Mouse (Mus musculus): ENCODE measurements at regions not wholly inside any gene's neighbourhood (a gene's known extent, or its start where the extent isn't known, plus 50 kb on each side); places are given as distances from the start of the nearest gene placed in this dataset.

GRCm38 (mm10) chr4:54611990-54612980 lies 332.6 kb upstream of the Zfp462 start:
- H3K4me3 ChIP-seq, result no peak overlapping the region
- H3K79me2 ChIP-seq (ENCODE audit: control insufficient read depth, insufficient read depth), result no peaks in the 10 kb centered on the region
- H3K4me2 ChIP-seq (ENCODE audit: low read depth), result no peak overlapping the region
- H3K36me3 ChIP-seq (ENCODE audit: control insufficient read depth, insufficient read depth), result no peaks in the 10 kb centered on the region
- H3K27me3 ChIP-seq (ENCODE audit: control insufficient read depth, insufficient read depth, insufficient read length), result no peaks in the 10 kb centered on the region
- TF ChIP-seq REST (IDR thresholded peaks at IDR 0.05; ENCODE audit: insufficient read depth, insufficient read length), result no peak
- no peak for TF ChIP-seq MYOD1 (IDR thresholded peaks at IDR 0.05; ENCODE audit: control insufficient read depth in 1 of 3, insufficient read length in 2 of 3, low read depth in 2 of 3)
- no peak for TF ChIP-seq E2F4 (IDR thresholded peaks at IDR 0.05; ENCODE audit: insufficient read depth)
- TF ChIP-seq SRF (IDR thresholded peaks at IDR 0.05; ENCODE audit: control insufficient read depth, insufficient read length, low read depth), result no peak
- no peak for TF ChIP-seq CEBPB (IDR thresholded peaks at IDR 0.05; ENCODE audit: insufficient read depth, poor library complexity, severe bottlenecking)
- no peak for TF ChIP-seq TCF12 (IDR thresholded peaks at IDR 0.05; ENCODE audit: insufficient read depth, poor library complexity, severe bottlenecking)
- no peak for TF ChIP-seq POLR2A (IDR thresholded peaks at IDR 0.05; ENCODE audit: insufficient read length, low read depth)
- no peak for TF ChIP-seq POLR2AphosphoS2 (IDR thresholded peaks at IDR 0.05; ENCODE audit: insufficient read length, low read depth)
- no peak for TF ChIP-seq TCF3 (IDR thresholded peaks at IDR 0.05; ENCODE audit: insufficient read length, low read depth)
- no peak for TF ChIP-seq USF1 (IDR thresholded peaks at IDR 0.05; ENCODE audit: low read depth)
- H3ac ChIP-seq (ENCODE audit: control insufficient read depth, insufficient read length), result no peak overlapping the region

DNA sequence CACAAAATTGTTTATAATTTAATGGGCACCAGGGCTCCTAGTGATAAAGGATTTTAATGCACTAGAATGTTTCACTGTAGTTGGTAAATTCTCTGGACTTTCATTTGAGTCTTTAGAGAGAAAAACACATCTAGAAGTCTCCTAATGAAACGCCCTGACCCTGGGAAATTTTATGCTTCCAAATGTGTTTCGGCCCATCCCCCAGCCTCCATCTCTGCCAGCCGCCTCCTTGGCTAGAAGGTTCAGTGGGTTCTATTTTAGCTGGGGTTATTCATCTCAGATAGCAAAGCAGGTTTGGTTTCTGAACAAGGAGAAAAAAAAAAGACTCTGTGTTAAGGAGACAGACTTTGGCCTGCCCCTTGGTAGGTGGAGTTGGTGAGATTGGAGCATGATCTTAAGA lies 331.8 kb upstream of the Zfp462 start:
- Histone ChIP-seq H3K27me3 (ENCODE audit: control insufficient read depth, insufficient read depth, insufficient read length) (no peaks in the 10 kb centered on the region), H3K36me3 (ENCODE audit: control insufficient read depth, insufficient read depth) (no peaks in the 10 kb centered on the region), H3ac (ENCODE audit: control insufficient read depth, insufficient read length) (no peak overlapping the region), H3K79me2 (ENCODE audit: control insufficient read depth, insufficient read depth) (no peaks in the 10 kb centered on the region), H3K4me3 (no peak overlapping the region), H3K4me2 (ENCODE audit: low read depth) (no peak overlapping the region)
- TF ChIP-seq REST (IDR thresholded peaks at IDR 0.05; ENCODE audit: insufficient read depth, insufficient read length) (no peak), TCF3 (IDR thresholded peaks at IDR 0.05; ENCODE audit: insufficient read length, low read depth) (no peak), USF1 (IDR thresholded peaks at IDR 0.05; ENCODE audit: low read depth) (no peak), MAX (IDR thresholded peaks at IDR 0.05; ENCODE audit: low read depth) (no peak), CEBPB (IDR thresholded peaks at IDR 0.05; ENCODE audit: insufficient read depth, poor library complexity, severe bottlenecking) (no peak), MYOD1 (IDR thresholded peaks at IDR 0.05; ENCODE audit: control insufficient read depth in 1 of 3, insufficient read length in 2 of 3, low read depth in 2 of 3) (no peak), SRF (IDR thresholded peaks at IDR 0.05; ENCODE audit: control insufficient read depth, insufficient read length, low read depth) (no peak), E2F4 (IDR thresholded peaks at IDR 0.05; ENCODE audit: insufficient read depth) (no peak), POLR2A (IDR thresholded peaks at IDR 0.05; ENCODE audit: insufficient read length, low read depth) (no peak), POLR2AphosphoS2 (IDR thresholded peaks at IDR 0.05; ENCODE audit: insufficient read length, low read depth) (no peak), MYOG (IDR thresholded peaks at IDR 0.05; ENCODE audit: control insufficient read depth in 1 of 3, insufficient read depth in 1 of 3, insufficient read length in 2 of 3, low read depth in 2 of 3) (no peak)

GRCm38 (mm10) chr4:54613611-54614010 lies 331.2 kb upstream of the Zfp462 start:
- H3ac ChIP-seq (ENCODE audit: control insufficient read depth, insufficient read length), result no peak overlapping the region
- no peak overlapping the region for H3K4me2 ChIP-seq (ENCODE audit: low read depth)
- H3K79me2 ChIP-seq (ENCODE audit: control insufficient read depth, insufficient read depth), result no peaks in the 10 kb centered on the region
- no peak overlapping the region for H3K4me3 ChIP-seq
- TF ChIP-seq CEBPB (IDR thresholded peaks at IDR 0.05; ENCODE audit: insufficient read depth, poor library complexity, severe bottlenecking) (no peak), MYOD1 (IDR thresholded peaks at IDR 0.05; ENCODE audit: control insufficient read depth in 1 of 3, insufficient read length in 2 of 3, low read depth in 2 of 3) (no peak), TCF12 (IDR thresholded peaks at IDR 0.05; ENCODE audit: insufficient read depth, poor library complexity, severe bottlenecking) (no peak), SRF (IDR thresholded peaks at IDR 0.05; ENCODE audit: control insufficient read depth, insufficient read length, low read depth) (no peak), USF1 (IDR thresholded peaks at IDR 0.05; ENCODE audit: low read depth) (no peak), POLR2A (IDR thresholded peaks at IDR 0.05; ENCODE audit: insufficient read length, low read depth) (no peak), MYOG (IDR thresholded peaks at IDR 0.05; ENCODE audit: control insufficient read depth in 1 of 3, insufficient read depth in 1 of 3, insufficient read length in 2 of 3, low read depth in 2 of 3) (no peak), POLR2AphosphoS2 (IDR thresholded peaks at IDR 0.05; ENCODE audit: insufficient read length, low read depth) (no peak), MAX (IDR thresholded peaks at IDR 0.05; ENCODE audit: low read depth) (no peak), TCF3 (IDR thresholded peaks at IDR 0.05; ENCODE audit: insufficient read length, low read depth) (no peak), E2F4 (IDR thresholded peaks at IDR 0.05; ENCODE audit: insufficient read depth) (no peak), REST (IDR thresholded peaks at IDR 0.05; ENCODE audit: insufficient read depth, insufficient read length) (no peak)
- H3K27me3 ChIP-seq (ENCODE audit: control insufficient read depth, insufficient read depth, insufficient read length), result no peaks in the 10 kb centered on the region
- no peaks in the 10 kb centered on the region for H3K36me3 ChIP-seq (ENCODE audit: control insufficient read depth, insufficient read depth)

- no peaks in the 10 kb centered on the region for H3K36me3 ChIP-seq (ENCODE audit: control insufficient read depth, insufficient read depth)
- no peak overlapping the region for H3ac ChIP-seq (ENCODE audit: control insufficient read depth, insufficient read length)
- no peak for TF ChIP-seq CEBPB (IDR thresholded peaks at IDR 0.05; ENCODE audit: insufficient read depth, poor library complexity, severe bottlenecking)
- no peak for TF ChIP-seq REST (IDR thresholded peaks at IDR 0.05; ENCODE audit: insufficient read depth, insufficient read length)
- no peak for TF ChIP-seq POLR2AphosphoS2 (IDR thresholded peaks at IDR 0.05; ENCODE audit: insufficient read length, low read depth)
- TF ChIP-seq SRF (IDR thresholded peaks at IDR 0.05; ENCODE audit: control insufficient read depth, insufficient read length, low read depth), result no peak
- no peak for TF ChIP-seq POLR2A (IDR thresholded peaks at IDR 0.05; ENCODE audit: insufficient read length, low read depth)
- no peak for TF ChIP-seq TCF12 (IDR thresholded peaks at IDR 0.05; ENCODE audit: insufficient read depth, poor library complexity, severe bottlenecking)
- TF ChIP-seq MAX (IDR thresholded peaks at IDR 0.05; ENCODE audit: low read depth), result no peak
- H3K27me3 ChIP-seq (ENCODE audit: control insufficient read depth, insufficient read depth, insufficient read length), result no peaks in the 10 kb centered on the region
- H3K79me2 ChIP-seq (ENCODE audit: control insufficient read depth, insufficient read depth), result no peaks in the 10 kb centered on the region
- H3K4me2 ChIP-seq (ENCODE audit: low read depth), result no peak overlapping the region
- H3K4me3 ChIP-seq, result no peak overlapping the region
Observed at GRCm38 (mm10) chr4:54615886-54616285, 329.0 kb upstream of the Zfp462 start.
